Mouse (Mus musculus): ENCODE measurements around the gene Slc25a39. TPM values are rescaled to one million over a fixed set of nuclear protein-coding genes. Genes with fewer than 3 reads are reported as not detected.
A peak's percentile ranks its signal among the peaks of the same experiment; 100 is the strongest.
"Not testable (repeated sequence)": the region's sequence is repeated elsewhere in the genome, so short reads cannot be mapped to it uniquely, and the experiment has no call there.

Gene Slc25a39
- polyA plus RNA-seq, 1 experiment from 2014 or later: 144 TPM

DNA sequence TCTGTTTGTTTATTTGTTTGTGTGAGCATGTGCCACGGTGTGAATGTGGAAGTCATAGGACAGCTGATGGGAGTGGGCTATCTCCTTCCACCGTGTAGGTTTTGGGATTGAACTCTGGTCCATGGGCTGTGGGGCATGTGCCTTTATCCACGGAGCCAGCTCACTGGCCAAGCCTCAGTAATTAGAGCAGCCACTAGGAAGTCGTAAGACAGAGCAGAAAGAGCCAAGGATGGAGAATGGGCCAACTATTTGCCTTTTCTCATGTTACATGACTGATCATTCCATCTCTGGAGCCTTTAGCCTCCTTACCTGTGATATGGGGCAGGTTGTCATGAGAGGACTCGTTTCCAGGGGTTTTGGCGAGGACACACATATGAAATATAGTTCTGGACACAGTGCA, 11.5 kb downstream of the Slc25a39 start:
- no peaks in the 10 kb centered on the region for H3K9me3 ChIP-seq (ENCODE audit: control insufficient read depth, low read length)
- H3K9ac ChIP-seq (replicated peaks; ENCODE audit: low read length): peak overlapping the region; percentile 93; the same call in 1 of the 2 replicates
- ATAC-seq (ENCODE audit: low FRiP score, low TSS enrichment) (no peak), DNase-seq (no peak)
- H3K36me3 ChIP-seq (ENCODE audit: control insufficient read depth, insufficient read depth, low read length): peaks cover 30% of the 10 kb centered on the region
- no peak overlapping the region for H3K27ac ChIP-seq (replicated peaks; ENCODE audit: low read depth, low read length)
- peak overlapping the region; percentile 89; the same call in 1 of the 2 replicates for H3K4me3 ChIP-seq (replicated peaks; ENCODE audit: low read depth, low read length)
- H3K4me1 ChIP-seq (ENCODE audit: control insufficient read depth, insufficient read depth, low read length): peaks cover 58% of the 10 kb centered on the region
- peak overlapping the region; percentile 95 for H3K4me2 ChIP-seq (ENCODE audit: low read length)
- 60% methylated on average over 6 of the region's 6 CpGs for WGBS
- H3K27me3 ChIP-seq (ENCODE audit: control insufficient read depth, insufficient read depth, low read length): no peaks in the 10 kb centered on the region; the same call in 1 of the 2 replicates

DNA sequence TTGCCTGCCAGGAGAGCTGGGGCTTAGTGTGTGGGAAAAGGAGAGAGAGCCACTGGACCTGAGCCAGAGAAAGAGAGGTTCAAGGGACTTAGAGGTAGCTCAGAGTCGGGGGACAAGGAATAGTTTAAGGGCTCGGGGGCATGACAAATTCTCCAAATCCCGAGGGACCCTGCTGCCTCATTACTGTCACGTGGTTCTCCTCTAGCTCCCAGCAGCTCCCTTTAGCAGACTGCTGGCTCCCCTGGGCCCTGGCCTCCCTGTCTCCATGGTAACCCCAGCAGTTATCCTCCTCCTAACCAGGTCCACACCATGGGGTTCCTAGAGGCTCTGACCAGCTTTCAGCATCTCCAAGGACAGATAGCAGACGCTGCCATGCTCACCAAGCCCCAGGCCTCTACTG, 12.5 kb downstream of the Slc25a39 start:
- peak; percentile 83 for DNase-seq
- WGBS: 3% methylated on average over 5 of the region's 5 CpGs
- Histone ChIP-seq H3K27me3 (ENCODE audit: control insufficient read depth, insufficient read depth, low read length) (no peaks in the 10 kb centered on the region; the same call in 1 of the 2 replicates), H3K36me3 (ENCODE audit: control insufficient read depth, insufficient read depth, low read length) (peaks cover 20% of the 10 kb centered on the region), H3K4me1 (ENCODE audit: control insufficient read depth, insufficient read depth, low read length) (peaks cover 58% of the 10 kb centered on the region), H3K4me2 (ENCODE audit: low read length) (peak overlapping the region; percentile 95), H3K4me3 (replicated peaks; ENCODE audit: low read depth, low read length) (peak overlapping the region; percentile 89), H3K9me3 (ENCODE audit: control insufficient read depth, low read length) (no peaks in the 10 kb centered on the region), H3K9ac (replicated peaks; ENCODE audit: low read length) (peak overlapping the region; percentile 93), H3K27ac (replicated peaks; ENCODE audit: low read depth, low read length) (peak overlapping the region; percentile 96)
- no peak for ATAC-seq (ENCODE audit: low FRiP score, low TSS enrichment)

DNA sequence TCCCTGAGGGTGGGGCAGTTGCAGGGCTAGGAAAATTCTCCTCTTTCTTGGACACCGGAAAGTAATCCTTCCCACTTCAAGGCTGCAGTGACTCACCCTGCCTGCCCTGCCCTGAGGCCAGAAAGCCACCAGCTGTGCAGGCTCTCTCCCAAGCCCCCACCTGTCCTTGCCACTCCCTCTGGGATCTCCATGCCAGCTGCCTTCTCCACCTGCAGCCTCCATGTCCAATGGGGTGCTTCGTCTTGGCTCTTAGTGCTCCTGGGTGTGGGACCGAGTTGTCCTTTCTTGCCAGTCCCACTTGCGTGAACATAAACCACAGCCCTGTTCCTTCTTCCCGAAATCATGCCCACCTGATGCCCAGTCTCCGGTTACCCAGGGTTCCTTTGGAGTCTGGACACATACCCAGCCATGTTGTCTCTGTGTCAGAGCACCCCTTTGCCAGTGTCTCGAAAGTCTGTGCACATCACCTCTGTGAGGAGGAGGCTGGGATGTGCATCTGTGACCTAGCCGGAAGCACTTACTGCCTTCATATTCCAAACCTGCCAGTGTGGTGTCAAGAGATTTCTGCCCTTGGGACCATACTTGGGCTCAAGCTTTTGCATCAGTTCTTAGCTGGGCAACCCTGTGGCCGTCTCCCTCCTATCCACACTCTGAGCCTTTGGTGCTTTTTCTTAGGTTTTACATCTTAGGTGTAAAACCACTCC, 13.2 kb downstream of the Slc25a39 start:
- Histone ChIP-seq H3K36me3 (ENCODE audit: control insufficient read depth, insufficient read depth, low read length) (peaks cover 13% of the 10 kb centered on the region), H3K9ac (replicated peaks; ENCODE audit: low read length) (peak overlapping the region; percentile 93), H3K27ac (replicated peaks; ENCODE audit: low read depth, low read length) (peak overlapping the region; percentile 96), H3K9me3 (ENCODE audit: control insufficient read depth, low read length) (no peaks in the 10 kb centered on the region), H3K4me1 (ENCODE audit: control insufficient read depth, insufficient read depth, low read length) (peaks cover 53% of the 10 kb centered on the region), H3K4me3 (replicated peaks; ENCODE audit: low read depth, low read length) (peak overlapping the region; percentile 89), H3K4me2 (ENCODE audit: low read length) (peak overlapping the region; percentile 95), H3K27me3 (ENCODE audit: control insufficient read depth, insufficient read depth, low read length) (no peaks in the 10 kb centered on the region; the same call in 1 of the 2 replicates)
- ATAC-seq (ENCODE audit: low FRiP score, low TSS enrichment) (no peak), DNase-seq (no peak)
- 61% methylated on average over 9 of the region's 9 CpGs for WGBS

DNA sequence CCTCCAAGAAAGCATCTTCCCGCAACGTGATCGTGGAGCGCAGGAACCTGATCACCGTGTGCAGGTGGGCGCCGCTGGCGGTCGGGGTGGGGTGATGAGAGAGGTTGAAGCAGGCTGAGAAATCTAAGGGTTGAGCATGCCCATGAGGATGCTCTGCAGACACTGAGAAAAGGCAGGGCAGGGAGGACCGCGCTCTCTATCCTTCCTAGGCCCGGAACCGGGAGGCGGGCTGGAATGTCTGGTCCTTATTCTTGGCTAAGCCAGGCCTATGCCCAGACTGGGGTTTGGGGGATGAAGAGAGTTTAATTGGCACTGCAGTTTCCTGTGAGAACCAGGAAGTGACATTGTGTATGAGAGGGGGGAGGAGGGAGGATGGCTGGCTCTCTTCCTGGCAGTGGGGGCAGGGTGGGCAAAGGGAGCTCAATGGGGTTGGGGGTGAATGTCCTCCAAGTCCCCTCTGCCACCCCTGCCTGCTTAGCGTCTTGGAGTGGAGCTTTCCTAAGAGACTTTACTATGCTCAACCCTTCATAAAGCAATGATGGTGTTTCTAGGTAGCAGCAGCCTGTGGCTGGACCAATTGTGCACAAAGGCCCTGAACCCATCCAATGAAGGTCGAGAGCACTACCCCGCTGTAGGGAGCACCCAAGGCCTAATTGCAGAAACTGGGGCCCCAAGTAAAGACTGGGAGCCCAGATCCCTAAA, 13.9 kb downstream of the Slc25a39 start:
- Histone ChIP-seq H3K36me3 (ENCODE audit: control insufficient read depth, insufficient read depth, low read length) (peaks cover 6% of the 10 kb centered on the region), H3K9me3 (ENCODE audit: control insufficient read depth, low read length) (no peaks in the 10 kb centered on the region), H3K4me2 (ENCODE audit: low read length) (peak overlapping the region; percentile 95), H3K27me3 (ENCODE audit: control insufficient read depth, insufficient read depth, low read length) (no peaks in the 10 kb centered on the region), H3K9ac (replicated peaks; ENCODE audit: low read length) (peak overlapping the region; percentile 93), H3K4me3 (replicated peaks; ENCODE audit: low read depth, low read length) (peak overlapping the region; percentile 89), H3K27ac (replicated peaks; ENCODE audit: low read depth, low read length) (peak overlapping the region; percentile 96), H3K4me1 (ENCODE audit: control insufficient read depth, insufficient read depth, low read length) (peaks cover 50% of the 10 kb centered on the region)
- ATAC-seq (ENCODE audit: low FRiP score, low TSS enrichment): peak; percentile 49
- DNase-seq: peak; percentile 82
- WGBS: 5% methylated on average over 17 of the region's 17 CpGs

DNA sequence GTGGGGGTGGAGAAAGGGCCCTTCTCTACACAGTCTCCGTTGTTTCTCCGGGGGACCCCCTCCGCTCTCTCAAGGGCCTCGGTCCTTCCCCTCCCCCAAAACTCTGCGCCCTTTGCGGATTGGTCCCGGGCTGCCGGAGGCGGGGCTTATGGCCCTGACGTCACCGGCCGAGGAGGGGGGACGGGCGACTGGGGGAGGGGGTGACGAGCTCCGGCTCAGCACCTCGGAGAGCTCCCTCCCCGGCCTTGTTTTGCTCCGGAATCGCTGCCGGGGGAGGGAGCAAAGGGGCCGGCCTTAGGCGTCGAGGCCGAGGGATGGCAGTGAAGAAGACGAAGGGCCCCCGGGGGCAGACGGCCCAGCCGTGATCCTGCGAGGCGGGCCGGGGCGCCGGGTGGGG, 14.5 kb downstream of the Slc25a39 start, which contains the start of gene Rundc3a:
Gene Rundc3a (plus strand): TSS at position 166 of the 397 bp plus-strand sequence.
- H3K4me3 ChIP-seq (replicated peaks; ENCODE audit: low read depth, low read length): peak within 1 kb of the TSS; percentile 89
- peak within 1 kb of the TSS; percentile 95 for H3K4me2 ChIP-seq (ENCODE audit: low read length)
- no peaks in the 10 kb centered on the region for H3K27me3 ChIP-seq (ENCODE audit: control insufficient read depth, insufficient read depth, low read length)
- peak; percentile 91 for ATAC-seq (ENCODE audit: low FRiP score, low TSS enrichment)
- H3K9ac ChIP-seq (replicated peaks; ENCODE audit: low read length): peak within 1 kb of the TSS; percentile 93
- WGBS: 1% methylated on average over 34 of the region's 34 CpGs
- peak within 1 kb of the TSS; percentile 96 for H3K27ac ChIP-seq (replicated peaks; ENCODE audit: low read depth, low read length)
- no peaks in the 10 kb centered on the region; the same call in 1 of the 2 replicates for H3K36me3 ChIP-seq (ENCODE audit: control insufficient read depth, insufficient read depth, low read length)
- DNase-seq: peak; percentile 98
- peaks cover 46% of the 10 kb centered on the region for H3K4me1 ChIP-seq (ENCODE audit: control insufficient read depth, insufficient read depth, low read length)
- no peaks in the 10 kb centered on the region for H3K9me3 ChIP-seq (ENCODE audit: control insufficient read depth, low read length)

DNA sequence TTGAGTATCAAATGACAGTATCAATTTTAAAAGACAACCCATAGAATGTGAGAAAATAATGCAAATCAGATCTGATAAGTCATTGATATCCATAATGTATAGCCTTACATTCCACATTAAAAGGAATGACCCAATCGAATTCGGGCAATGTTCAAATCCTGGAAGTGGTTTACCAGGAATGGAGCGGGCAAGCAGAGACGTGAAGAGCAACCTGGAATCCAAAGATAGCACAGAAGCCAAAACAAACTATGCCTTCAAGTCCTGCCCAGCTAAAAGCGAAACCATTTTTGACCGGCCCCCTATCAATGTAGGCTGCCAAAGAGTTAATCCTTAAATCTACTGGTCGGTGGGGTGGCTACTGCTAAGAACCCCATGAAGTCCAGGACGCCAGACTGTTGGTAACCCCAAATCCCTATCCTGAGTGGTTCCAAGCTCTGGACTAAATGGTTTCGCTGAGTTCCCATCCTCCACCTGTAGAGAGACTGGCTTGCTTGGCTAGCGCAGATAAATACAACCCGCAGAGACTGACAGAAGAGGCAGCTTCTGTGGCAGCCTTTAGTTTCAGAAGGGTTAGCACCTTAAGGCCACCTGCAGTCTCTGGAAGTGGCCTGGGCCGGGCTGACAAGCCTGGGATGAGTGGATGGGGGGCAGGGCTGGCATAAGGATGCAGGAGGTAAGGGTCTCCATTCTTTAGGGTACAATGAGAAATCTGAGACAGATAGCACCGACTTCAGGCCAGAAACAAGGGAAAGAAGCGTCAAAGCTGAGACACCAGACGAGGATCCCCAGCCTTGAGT, 15.1 kb downstream of the Slc25a39 start:
- DNase-seq: no peak
- H3K27me3 ChIP-seq (ENCODE audit: control insufficient read depth, insufficient read depth, low read length): no peaks in the 10 kb centered on the region
- H3K9me3 ChIP-seq (ENCODE audit: control insufficient read depth, low read length): no peaks in the 10 kb centered on the region
- H3K9ac ChIP-seq (replicated peaks; ENCODE audit: low read length): peak overlapping the region; percentile 93
- no peaks in the 10 kb centered on the region for H3K36me3 ChIP-seq (ENCODE audit: control insufficient read depth, insufficient read depth, low read length)
- WGBS: 20% methylated on average over 15 of the region's 15 CpGs
- ATAC-seq (ENCODE audit: low FRiP score, low TSS enrichment): peak; percentile 59
- peak overlapping the region; percentile 95 for H3K4me2 ChIP-seq (ENCODE audit: low read length)
- peaks cover 42% of the 10 kb centered on the region for H3K4me1 ChIP-seq (ENCODE audit: control insufficient read depth, insufficient read depth, low read length)
- H3K27ac ChIP-seq (replicated peaks; ENCODE audit: low read depth, low read length): peak overlapping the region; percentile 96
- H3K4me3 ChIP-seq (replicated peaks; ENCODE audit: low read depth, low read length): peak overlapping the region; percentile 89

DNA sequence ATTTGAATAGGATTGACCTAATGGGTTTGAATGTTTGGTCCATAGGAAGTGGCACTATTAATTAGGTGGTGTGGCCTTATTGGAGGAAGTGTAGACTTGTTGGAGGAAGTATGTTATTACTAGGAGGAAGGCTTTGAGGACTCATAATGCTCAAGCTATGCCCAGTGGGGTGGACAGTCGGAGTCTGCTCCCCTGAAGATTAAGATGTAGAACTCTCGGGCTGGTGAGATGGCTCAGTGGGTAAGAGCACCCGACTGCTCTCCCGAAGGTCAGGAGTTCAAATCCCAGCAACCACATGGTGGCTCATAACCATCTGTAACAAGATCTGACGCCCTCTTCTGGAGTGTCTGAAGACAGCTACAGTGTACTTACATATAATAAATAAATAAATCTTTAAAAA, 18.3 kb downstream of the Slc25a39 start:
- WGBS: 90% methylated on average over 4 of the region's 5 CpGs
- peaks cover 12% of the 10 kb centered on the region for H3K4me1 ChIP-seq (ENCODE audit: control insufficient read depth, insufficient read depth, low read length)
- not testable (repeated sequence) for H3K9ac ChIP-seq (replicated peaks; ENCODE audit: low read length); ATAC-seq (ENCODE audit: low FRiP score, low TSS enrichment); H3K4me2 ChIP-seq (ENCODE audit: low read length); H3K27ac ChIP-seq (replicated peaks; ENCODE audit: low read depth, low read length); DNase-seq; H3K27me3 ChIP-seq (ENCODE audit: control insufficient read depth, insufficient read depth, low read length); H3K4me3 ChIP-seq (replicated peaks; ENCODE audit: low read depth, low read length); H3K36me3 ChIP-seq (ENCODE audit: control insufficient read depth, insufficient read depth, low read length); H3K9me3 ChIP-seq (ENCODE audit: control insufficient read depth, low read length)

DNA sequence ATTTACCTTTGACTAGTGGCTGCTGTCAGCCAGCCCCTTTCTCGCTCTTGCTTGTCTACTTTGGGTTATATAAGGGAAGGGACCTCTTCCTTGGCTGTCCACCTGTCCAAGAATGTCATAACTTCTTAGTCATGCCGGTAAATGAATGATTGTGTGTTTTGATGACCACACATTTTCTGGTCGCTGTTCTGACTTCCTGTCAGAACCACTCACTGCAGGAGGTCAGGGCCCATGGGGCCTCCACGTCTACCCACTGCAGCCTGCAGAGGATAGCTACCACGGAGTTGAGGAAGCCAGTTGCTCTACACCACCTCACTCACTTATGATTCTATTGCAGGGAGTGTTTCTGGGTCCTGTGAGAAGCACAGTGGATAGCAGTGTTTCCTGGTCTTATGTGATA, 21.6 kb downstream of the Slc25a39 start:
- 73% methylated on average over 5 of the region's 5 CpGs for WGBS
- no peaks in the 10 kb centered on the region for H3K9me3 ChIP-seq (ENCODE audit: control insufficient read depth, low read length)
- no peak for DNase-seq

More for the DNA sequence above, 21.6 kb downstream of the Slc25a39 start:
- ATAC-seq (ENCODE audit: low FRiP score, low TSS enrichment): no peak
- no peak overlapping the region for H3K4me3 ChIP-seq (replicated peaks; ENCODE audit: low read depth, low read length)
- no peak overlapping the region for H3K9ac ChIP-seq (replicated peaks; ENCODE audit: low read length)
- no peak overlapping the region for H3K4me2 ChIP-seq (ENCODE audit: low read length)
- H3K27ac ChIP-seq (replicated peaks; ENCODE audit: low read depth, low read length): no peak overlapping the region
- no peaks in the 10 kb centered on the region for H3K4me1 ChIP-seq (ENCODE audit: control insufficient read depth, insufficient read depth, low read length)
- no peaks in the 10 kb centered on the region for H3K36me3 ChIP-seq (ENCODE audit: control insufficient read depth, insufficient read depth, low read length)
- no peaks in the 10 kb centered on the region for H3K27me3 ChIP-seq (ENCODE audit: control insufficient read depth, insufficient read depth, low read length)
